Mouse (Mus musculus): ENCODE data around the gene Cir1.
A peak's percentile ranks its signal among the peaks of the same experiment; 100 is the strongest.

Cir1 gene

DNA sequence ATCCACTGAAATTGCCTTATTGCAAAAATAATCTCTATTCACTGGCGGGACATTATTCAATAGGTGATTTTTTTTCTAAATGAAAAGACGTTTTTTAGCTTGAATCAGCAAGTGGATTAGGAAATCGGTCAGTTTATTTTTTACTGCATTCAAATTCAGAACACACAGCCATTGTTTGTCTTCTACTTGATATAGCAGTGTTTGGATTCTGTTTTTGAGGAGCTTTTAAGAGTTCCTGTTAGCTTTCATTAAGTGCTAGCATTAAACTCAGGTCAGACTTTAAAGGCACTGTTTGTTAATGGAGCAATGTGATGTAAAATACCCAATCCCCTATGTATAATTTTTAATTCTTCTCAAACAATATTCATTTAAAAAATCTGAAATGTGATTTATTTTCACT is 13.7 kb downstream of the Cir1 start:
- no peak for DNase-seq

DNA sequence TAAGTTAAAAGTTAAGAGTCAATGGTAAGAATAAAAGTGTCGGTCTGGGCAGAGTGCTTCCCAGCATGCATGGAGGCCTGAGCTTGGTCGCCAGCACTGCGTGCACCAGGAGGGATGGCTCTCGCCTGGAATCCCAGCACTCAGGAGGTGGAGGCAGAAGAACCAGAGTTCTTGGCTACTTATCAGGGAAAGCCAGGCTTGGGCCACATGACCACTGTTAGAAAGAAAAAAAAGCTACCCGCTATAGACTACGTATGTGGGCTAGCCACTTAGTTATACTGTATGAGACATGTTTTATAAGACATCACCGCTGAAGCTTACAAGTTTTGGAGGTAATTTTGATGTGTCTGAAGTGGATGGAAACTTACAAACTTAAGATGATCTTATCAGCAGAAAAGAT is 14.3 kb downstream of the Cir1 start:
- no peak for DNase-seq

DNA sequence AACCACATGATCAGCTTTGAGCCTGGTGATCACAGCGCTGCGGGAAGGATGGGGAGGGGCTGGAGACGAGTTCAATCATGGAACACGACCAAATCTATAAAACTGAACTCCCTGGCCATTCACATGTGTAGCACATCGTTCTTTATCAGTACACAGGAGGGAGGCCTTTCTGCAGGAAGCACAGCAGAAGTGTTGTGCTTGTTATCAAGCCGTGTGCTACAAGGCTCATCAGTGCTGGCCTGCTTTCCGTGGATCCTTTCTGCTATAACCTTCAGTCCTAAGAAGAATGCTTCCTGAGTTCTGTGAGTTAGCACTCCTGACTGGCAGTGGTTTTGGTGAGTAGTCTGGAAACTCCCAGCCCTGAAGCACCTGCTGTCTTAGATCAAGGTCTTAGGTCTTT is 17.5 kb downstream of the Cir1 start:
- DNase-seq = no peak

DNA sequence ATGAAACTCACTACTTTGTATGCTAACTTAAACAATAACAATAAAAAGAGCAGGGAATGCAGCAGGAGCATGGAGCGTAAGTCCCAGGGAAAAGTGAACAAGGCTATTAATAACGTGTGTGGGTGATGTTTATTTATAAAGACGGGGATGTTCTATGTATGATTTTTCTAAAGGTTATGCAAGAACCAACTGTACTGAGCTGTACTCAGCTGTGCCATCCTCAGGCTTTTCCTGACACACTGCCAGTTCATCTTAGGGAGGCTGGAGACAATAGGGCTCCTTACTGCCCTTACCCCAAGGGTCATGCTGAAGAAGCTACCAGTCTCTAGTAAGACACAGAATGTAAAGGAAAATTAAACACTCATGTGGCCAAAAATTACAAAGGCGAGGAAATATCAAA is 21.4 kb downstream of the Cir1 start:
- DNase-seq = no peak

GRCm38 (mm10) chr2:73285630-73286029 is 26.9 kb downstream of the Cir1 start:
- DNase-seq = no peak

GRCm38 (mm10) chr2:73281707-73282106 is 30.8 kb downstream of the Cir1 start:
- DNase-seq = no peak

GRCm38 (mm10) chr2:73281048-73281661 is 31.3 kb downstream of the Cir1 start:
- peak; percentile 13 to 26 for DNase-seq

- peak; percentile 20 to 27 for DNase-seq
These were observed 32.0 kb downstream of the Cir1 start for GRCm38 (mm10) chr2:73280356-73281047.

GRCm38 (mm10) chr2:73279271-73280038 is 33.0 kb downstream of the Cir1 start:
- DNase-seq = no peak

DNA sequence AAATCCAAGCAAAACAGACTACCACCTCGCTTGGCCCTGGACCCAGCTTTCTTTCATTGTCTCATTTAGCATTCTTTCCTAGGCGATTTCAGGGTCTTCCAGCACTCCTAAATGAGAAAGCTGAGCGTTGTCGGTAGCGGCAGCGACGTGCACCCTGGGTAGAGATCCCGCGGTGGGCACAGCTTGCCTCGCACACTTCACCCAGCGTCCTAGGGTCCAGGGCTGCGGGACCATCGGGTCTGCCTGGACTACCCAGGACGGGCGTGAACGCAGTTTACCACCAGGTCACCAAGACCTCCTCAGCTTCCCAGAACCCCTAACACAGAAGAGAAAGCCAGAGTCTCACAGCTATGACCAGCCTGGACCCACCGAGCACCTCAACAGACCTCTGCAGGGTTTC is 33.6 kb downstream of the Cir1 start:
- DNase-seq = no peak

GRCm38 (mm10) chr2:73278131-73278854 is 34.2 kb downstream of the Cir1 start:
- peak; percentile 91 to 93 for DNase-seq

- peak; percentile 32 to 40 for DNase-seq
These were observed 34.8 kb downstream of the Cir1 start for GRCm38 (mm10) chr2:73277709-73278075.

DNA sequence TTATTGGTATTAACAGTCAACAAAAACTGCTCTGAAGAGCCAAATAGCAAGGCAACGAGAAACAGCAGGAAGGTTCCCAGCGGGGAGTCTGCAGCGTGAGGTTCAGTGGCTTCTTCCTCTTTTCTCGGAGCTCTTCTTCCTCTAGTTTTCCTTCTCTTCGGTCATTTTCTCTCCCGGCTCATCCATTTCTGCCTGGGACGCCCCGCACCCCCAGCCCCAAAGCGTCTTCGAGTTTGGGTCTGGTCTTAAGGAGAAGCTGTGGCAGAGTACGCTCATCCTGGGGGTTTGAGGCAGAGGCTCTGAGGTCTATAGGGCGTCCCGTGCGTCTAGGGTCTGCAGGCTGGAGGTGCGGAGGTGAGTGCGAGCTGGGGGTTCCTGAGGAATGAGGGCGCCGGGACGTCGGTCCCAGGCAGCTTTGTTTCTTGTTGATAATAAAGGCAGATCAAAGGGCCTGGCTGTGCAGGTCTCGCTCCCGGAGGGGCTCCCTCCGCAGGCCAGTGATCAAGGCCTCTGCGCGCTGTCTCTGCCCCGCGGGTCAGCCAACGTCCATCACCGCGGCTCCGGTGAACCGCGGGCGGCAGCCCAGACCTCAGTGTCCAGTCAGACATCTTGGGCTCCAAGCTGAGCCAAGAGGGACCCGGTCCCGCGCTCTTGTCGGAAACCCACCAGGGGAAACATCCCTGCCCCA is 35.3 kb downstream of the Cir1 start:
- peak; percentile 30 to 34 for DNase-seq

DNA sequence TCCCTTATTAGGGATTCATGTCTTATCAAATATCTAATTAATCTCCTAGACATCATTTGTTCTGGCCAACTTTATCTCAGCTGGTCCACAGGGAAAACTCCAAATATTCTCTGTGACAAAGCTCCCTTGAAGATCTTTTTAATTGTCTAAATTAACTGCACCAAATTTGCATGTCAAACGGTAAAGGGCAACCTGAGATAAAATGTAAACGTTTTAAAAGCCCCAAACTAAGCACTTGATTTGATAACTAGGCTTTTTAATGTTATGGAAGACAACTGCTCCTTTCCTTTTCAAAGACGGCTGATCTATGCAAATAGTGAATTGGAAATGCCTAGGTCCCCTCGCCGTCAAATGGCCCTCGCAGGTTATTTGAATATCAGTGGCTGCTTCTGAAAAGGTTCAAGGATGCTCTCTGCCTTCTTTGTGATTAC is 36.3 kb downstream of the Cir1 start:
- peak in 1 of 2 experiments; percentile 27 for DNase-seq

GRCm38 (mm10) chr2:73275261-73276040 is 37.0 kb downstream of the Cir1 start:
- no peak for DNase-seq

DNA sequence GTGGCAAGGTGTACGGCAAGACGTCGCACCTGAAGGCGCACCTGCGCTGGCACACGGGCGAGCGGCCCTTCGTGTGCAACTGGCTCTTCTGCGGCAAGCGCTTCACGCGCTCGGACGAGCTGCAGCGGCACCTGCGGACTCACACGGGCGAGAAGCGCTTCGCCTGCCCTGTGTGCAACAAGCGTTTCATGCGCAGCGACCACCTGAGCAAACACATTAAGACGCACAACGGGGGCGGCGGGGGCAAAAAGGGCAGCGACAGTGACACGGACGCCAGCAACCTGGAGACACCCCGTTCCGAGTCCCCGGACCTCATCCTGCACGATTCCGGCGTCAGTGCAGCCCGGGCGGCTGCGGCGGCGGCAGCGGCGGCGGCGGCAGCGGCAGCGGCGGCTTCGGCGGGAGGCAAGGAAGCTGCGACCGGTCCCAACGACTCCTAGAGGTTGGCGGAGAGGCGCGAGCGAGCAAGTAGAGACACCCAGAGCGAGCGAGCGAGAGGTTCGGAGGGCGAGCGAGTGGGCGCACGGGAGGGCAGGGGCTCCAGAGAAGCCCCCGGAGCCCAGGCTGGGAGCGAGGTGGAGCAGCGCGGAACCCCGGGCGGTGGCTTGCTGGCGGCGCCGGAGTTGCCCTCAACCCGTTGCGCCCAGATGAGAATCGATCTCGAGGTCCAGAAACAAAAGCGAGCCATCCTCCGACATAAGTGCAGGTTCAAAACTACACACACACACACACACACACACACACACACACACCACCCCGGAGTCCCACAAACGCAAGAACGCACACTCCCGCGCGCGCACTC is 38.2 kb downstream of the Cir1 start:
- DNase-seq = peak; percentile 56 to 59

DNA sequence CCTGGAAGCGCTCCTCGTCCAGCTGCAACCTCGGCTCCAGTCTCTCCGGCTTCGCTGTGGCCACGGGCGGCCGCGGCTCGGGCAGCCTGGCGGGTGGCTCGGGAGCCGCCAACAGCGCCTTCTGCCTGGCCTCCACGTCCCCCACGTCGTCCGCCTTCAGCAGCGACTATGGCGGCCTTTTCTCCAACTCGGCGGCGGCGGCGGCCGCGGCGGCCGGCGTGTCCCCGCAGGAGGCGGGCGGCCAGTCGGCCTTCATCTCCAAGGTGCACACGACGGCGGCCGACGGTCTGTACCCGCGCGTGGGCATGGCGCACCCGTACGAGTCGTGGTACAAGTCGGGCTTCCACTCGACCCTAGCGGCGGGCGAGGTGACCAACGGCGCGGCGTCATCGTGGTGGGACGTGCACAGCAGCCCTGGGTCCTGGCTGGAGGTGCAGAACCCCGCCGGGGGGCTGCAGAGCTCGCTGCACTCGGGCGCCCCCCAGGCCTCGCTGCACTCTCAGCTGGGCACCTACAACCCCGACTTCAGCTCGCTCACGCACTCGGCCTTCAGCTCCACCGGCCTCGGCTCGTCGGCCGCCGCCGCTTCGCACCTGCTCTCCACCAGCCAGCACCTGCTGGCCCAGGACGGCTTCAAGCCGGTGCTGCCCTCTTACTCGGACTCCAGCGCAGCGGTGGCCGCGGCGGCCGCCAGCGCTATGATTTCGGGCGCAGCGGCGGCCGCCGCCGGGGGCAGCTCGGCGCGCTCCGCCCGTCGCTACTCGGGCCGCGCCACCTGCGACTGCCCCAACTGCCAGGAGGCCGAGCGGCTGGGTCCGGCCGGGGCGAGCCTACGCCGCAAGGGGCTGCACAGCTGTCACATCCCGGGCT is 39.0 kb downstream of the Cir1 start:
- peak; percentile 38 to 45 for DNase-seq

GRCm38 (mm10) chr2:73272351-73273248 is 39.9 kb downstream of the Cir1 start:
- peak; percentile 28 to 31 for DNase-seq

All from lung, postnatal 4 days (tissue).